Mouse (Mus musculus): Measurements from ENCODE around the gene Heatr5a. TPM values are rescaled to one million over a fixed set of nuclear protein-coding genes. Genes with fewer than 3 reads are reported as not detected.

The Heatr5a gene
- polyA plus RNA-seq, 1 experiment from 2014 or later: 7.1 TPM

DNA sequence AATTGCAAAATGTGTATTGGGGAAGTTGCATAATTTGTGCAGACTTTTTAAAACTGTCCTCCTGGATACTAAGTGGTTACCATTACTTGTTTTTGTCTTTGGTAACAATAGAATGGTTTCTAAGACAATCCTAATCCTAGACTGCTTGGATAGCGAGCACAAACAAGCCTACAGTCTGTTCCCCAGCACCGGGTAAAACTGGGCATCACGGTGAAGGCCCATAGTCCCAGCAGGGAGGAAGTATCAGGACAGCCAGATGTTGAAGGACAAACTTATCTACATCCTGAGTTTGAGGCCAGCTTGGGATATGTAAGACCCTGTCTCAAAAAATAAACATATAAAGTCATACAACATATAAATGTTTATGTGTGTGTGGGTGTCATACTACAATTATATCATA, 135.9 kb downstream of the Heatr5a start:
- H3K4me3 ChIP-seq (ENCODE audit: low read depth, low read length): no peak overlapping the region
- H3K4me1 ChIP-seq (ENCODE audit: control insufficient read depth, insufficient read depth, low read length): peaks cover 5% of the 10 kb centered on the region; the same call in 1 of the 2 replicates
- 55% methylated on average over 3 of the region's 3 CpGs for WGBS
- no peak overlapping the region for H3K4me2 ChIP-seq (ENCODE audit: low read length)
- H3K27me3 ChIP-seq (ENCODE audit: control insufficient read depth, insufficient read depth, low read depth, low read length): no peaks in the 10 kb centered on the region
- no peaks in the 10 kb centered on the region for H3K36me3 ChIP-seq (ENCODE audit: control insufficient read depth, insufficient read depth, low read length)
- ATAC-seq: no peak
- no peaks in the 10 kb centered on the region for H3K9me3 ChIP-seq (replicated peaks; ENCODE audit: control insufficient read depth, low read length, poor library complexity, severe bottlenecking)
- H3K9ac ChIP-seq (ENCODE audit: low read depth, low read length): no peak overlapping the region
- no peak overlapping the region for H3K27ac ChIP-seq (ENCODE audit: low read length)

DNA sequence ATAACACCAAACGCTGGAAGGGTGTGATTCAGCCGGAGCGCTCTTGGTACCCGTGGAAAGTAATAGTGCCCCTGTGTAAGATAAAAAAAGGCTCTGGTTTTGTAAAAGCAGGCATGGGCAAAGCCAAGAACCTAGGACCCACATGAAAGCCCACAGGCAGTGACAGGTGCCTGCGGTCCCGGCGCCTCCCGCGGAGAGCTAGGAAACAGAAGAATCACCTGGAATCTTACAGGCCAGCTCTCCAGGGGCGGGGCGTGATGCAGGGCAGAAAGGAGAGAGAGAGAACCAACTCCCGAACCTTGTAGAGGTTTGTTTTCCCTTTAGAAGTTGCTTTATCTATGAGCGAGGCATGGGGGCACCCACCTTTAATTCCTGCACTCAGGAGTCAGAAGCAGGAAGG, 139.2 kb downstream of the Heatr5a start:
- WGBS: 81% methylated on average over 13 of the region's 13 CpGs
- Histone ChIP-seq H3K4me3 (ENCODE audit: low read depth, low read length) (no peak overlapping the region), H3K27me3 (ENCODE audit: control insufficient read depth, insufficient read depth, low read depth, low read length) (no peaks in the 10 kb centered on the region), H3K9me3 (replicated peaks; ENCODE audit: control insufficient read depth, low read length, poor library complexity, severe bottlenecking) (no peaks in the 10 kb centered on the region), H3K4me1 (ENCODE audit: control insufficient read depth, insufficient read depth, low read length) (peaks cover 21% of the 10 kb centered on the region), H3K36me3 (ENCODE audit: control insufficient read depth, insufficient read depth, low read length) (no peaks in the 10 kb centered on the region), H3K4me2 (ENCODE audit: low read length) (no peak overlapping the region), H3K27ac (ENCODE audit: low read length) (no peak overlapping the region), H3K9ac (ENCODE audit: low read depth, low read length) (no peak overlapping the region)
- no peak for ATAC-seq

GRCm38 (mm10) chr12:51831296-51831695, 139.8 kb downstream of the Heatr5a start:
- 95% methylated on average over 3 of the region's 3 CpGs for WGBS
- no peak for ATAC-seq
- Histone ChIP-seq H3K9ac (ENCODE audit: low read depth, low read length) (no peak overlapping the region), H3K36me3 (ENCODE audit: control insufficient read depth, insufficient read depth, low read length) (no peaks in the 10 kb centered on the region), H3K27ac (ENCODE audit: low read length) (no peak overlapping the region), H3K4me2 (ENCODE audit: low read length) (no peak overlapping the region), H3K4me1 (ENCODE audit: control insufficient read depth, insufficient read depth, low read length) (peaks cover 21% of the 10 kb centered on the region), H3K4me3 (ENCODE audit: low read depth, low read length) (no peak overlapping the region), H3K9me3 (replicated peaks; ENCODE audit: control insufficient read depth, low read length, poor library complexity, severe bottlenecking) (no peaks in the 10 kb centered on the region), H3K27me3 (ENCODE audit: control insufficient read depth, insufficient read depth, low read depth, low read length) (no peaks in the 10 kb centered on the region)

GRCm38 (mm10) chr12:51830671-51831070, 140.4 kb downstream of the Heatr5a start:
- H3K36me3 ChIP-seq (ENCODE audit: control insufficient read depth, insufficient read depth, low read length): no peaks in the 10 kb centered on the region
- no peak for ATAC-seq
- H3K27me3 ChIP-seq (ENCODE audit: control insufficient read depth, insufficient read depth, low read depth, low read length): no peaks in the 10 kb centered on the region
- H3K27ac ChIP-seq (ENCODE audit: low read length): no peak overlapping the region
- no peaks in the 10 kb centered on the region for H3K9me3 ChIP-seq (replicated peaks; ENCODE audit: control insufficient read depth, low read length, poor library complexity, severe bottlenecking)
- peak overlapping the region; percentile 71 for H3K4me2 ChIP-seq (ENCODE audit: low read length)
- WGBS: 92% methylated on average over 1 of the region's 1 CpGs
- peaks cover 21% of the 10 kb centered on the region for H3K4me1 ChIP-seq (ENCODE audit: control insufficient read depth, insufficient read depth, low read length)
- H3K4me3 ChIP-seq (ENCODE audit: low read depth, low read length): no peak overlapping the region
- H3K9ac ChIP-seq (ENCODE audit: low read depth, low read length): no peak overlapping the region

- H3K36me3 ChIP-seq (ENCODE audit: control insufficient read depth, insufficient read depth, low read length): 0 out of 2 replicates have a peak, but pooled peaks cover 2% of the 10 kb centered on the region
- H3K4me2 ChIP-seq (ENCODE audit: low read length): peak overlapping the region; percentile 71
- WGBS: under 1% methylated on average over 12 of the region's 12 CpGs
- H3K9ac ChIP-seq (ENCODE audit: low read depth, low read length): peak overlapping the region; percentile 100
- H3K4me1 ChIP-seq (ENCODE audit: control insufficient read depth, insufficient read depth, low read length): peaks cover 21% of the 10 kb centered on the region
- no peak; the same call in 1 of the 2 replicates for ATAC-seq
- no peaks in the 10 kb centered on the region for H3K9me3 ChIP-seq (replicated peaks; ENCODE audit: control insufficient read depth, low read length, poor library complexity, severe bottlenecking)
- H3K27me3 ChIP-seq (ENCODE audit: control insufficient read depth, insufficient read depth, low read depth, low read length): no peaks in the 10 kb centered on the region
- peak overlapping the region; percentile 98 for H3K27ac ChIP-seq (ENCODE audit: low read length)
- peak overlapping the region; percentile 96 for H3K4me3 ChIP-seq (ENCODE audit: low read depth, low read length)
Observed at GRCm38 (mm10) chr12:51830077-51830402, 141.1 kb downstream of the Heatr5a start.

- ATAC-seq: peak; percentile 94
- 0% methylated on average over 88 of the region's 114 CpGs for WGBS
- peaks cover 21% of the 10 kb centered on the region for H3K4me1 ChIP-seq (ENCODE audit: control insufficient read depth, insufficient read depth, low read length)
- peak within 1 kb of the TSS; percentile 96 for H3K4me3 ChIP-seq (ENCODE audit: low read depth, low read length)
- H3K36me3 ChIP-seq (ENCODE audit: control insufficient read depth, insufficient read depth, low read length): 0 out of 2 replicates have a peak, but pooled peaks cover 4% of the 10 kb centered on the region
- H3K4me2 ChIP-seq (ENCODE audit: low read length): peak within 1 kb of the TSS; percentile 71
- peak within 1 kb of the TSS; percentile 98 for H3K27ac ChIP-seq (ENCODE audit: low read length)
- no peaks in the 10 kb centered on the region for H3K9me3 ChIP-seq (replicated peaks; ENCODE audit: control insufficient read depth, low read length, poor library complexity, severe bottlenecking)
- peak within 1 kb of the TSS; percentile 100 for H3K9ac ChIP-seq (ENCODE audit: low read depth, low read length)
- H3K27me3 ChIP-seq (ENCODE audit: control insufficient read depth, insufficient read depth, low read depth, low read length): no peaks in the 10 kb centered on the region
Observed at GRCm38 (mm10) chr12:51829290-51830076, 141.6 kb downstream of the Heatr5a start, which contains the start of gene Hectd1. Gene Hectd1 (minus strand): TSS chr12:51829536.

DNA sequence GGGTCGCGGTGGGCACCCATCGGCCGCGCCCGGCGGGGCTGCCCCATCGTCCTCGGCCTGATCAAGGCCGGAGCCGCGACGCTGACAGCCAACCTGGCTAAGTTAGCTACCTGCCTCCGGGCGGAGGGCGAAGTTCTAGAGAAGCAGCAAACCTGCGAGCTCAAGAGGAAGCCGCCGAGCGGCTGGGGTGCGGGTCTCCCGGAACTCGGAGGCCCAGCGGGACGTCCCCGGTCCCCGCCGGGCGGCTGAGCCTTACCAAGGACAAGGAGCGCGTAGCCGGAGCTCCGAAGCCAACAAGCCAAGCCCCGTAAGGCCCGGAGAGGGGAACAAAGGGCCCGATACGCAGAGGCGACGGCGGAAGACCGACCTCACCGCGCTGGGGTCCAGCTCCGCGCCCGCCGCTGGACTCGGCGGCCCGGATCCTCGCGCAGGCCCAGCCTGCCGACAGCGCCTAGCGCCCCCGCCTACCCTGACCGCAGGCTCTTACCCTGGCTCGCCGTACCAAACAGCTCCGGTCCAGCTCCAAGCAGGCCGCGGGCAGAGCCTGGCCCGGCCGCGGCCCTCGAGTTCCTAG, 142.3 kb downstream of the Heatr5a start:
- H3K4me3 ChIP-seq (ENCODE audit: low read depth, low read length): peak overlapping the region; percentile 96
- WGBS: under 1% methylated on average over 63 of the region's 66 CpGs
- H3K9me3 ChIP-seq (replicated peaks; ENCODE audit: control insufficient read depth, low read length, poor library complexity, severe bottlenecking): no peaks in the 10 kb centered on the region
- H3K4me2 ChIP-seq (ENCODE audit: low read length): peak overlapping the region; percentile 71
- ATAC-seq: peak; percentile 21
- H3K36me3 ChIP-seq (ENCODE audit: control insufficient read depth, insufficient read depth, low read length): 0 out of 2 replicates have a peak, but pooled peaks cover 7% of the 10 kb centered on the region
- H3K9ac ChIP-seq (ENCODE audit: low read depth, low read length): peak overlapping the region; percentile 100
- H3K4me1 ChIP-seq (ENCODE audit: control insufficient read depth, insufficient read depth, low read length): peaks cover 21% of the 10 kb centered on the region
- peak overlapping the region; percentile 98 for H3K27ac ChIP-seq (ENCODE audit: low read length)
- no peaks in the 10 kb centered on the region for H3K27me3 ChIP-seq (ENCODE audit: control insufficient read depth, insufficient read depth, low read depth, low read length)

DNA sequence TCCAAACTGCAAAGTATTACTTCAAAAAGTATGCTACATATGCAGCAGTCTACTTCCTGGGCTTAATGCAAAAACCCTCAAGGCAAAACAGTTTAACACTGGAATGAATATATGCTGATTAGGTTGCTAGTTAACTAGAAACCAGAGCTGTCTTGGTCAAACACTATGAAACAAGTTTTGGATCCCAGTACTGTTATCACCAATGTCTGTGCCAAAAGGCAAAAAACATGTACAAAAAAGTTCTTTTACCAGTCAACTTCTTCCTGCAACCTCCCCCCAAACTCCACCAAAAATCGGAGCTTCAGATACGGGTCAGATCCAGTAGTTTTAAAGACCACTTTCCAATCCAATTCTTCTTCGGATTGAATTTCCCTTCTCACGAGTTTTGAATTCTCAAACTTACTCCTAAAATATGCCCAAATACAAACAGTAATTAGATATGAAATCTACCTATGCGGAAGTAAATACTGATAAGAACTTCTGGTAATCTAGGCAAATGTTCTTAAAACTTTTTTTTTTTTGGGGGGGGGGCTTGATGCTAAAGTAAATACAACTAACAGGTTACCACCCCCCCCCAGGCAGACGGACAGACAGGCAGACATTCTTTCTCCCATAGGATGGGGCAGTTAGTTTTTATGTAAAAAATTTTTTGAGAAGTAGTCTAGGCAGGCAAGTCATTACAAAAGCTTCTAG, 143.0 kb downstream of the Heatr5a start:
- no peak for ATAC-seq
- Histone ChIP-seq H3K27ac (ENCODE audit: low read length) (peak overlapping the region; percentile 98), H3K4me3 (ENCODE audit: low read depth, low read length) (peak overlapping the region; percentile 96), H3K9me3 (replicated peaks; ENCODE audit: control insufficient read depth, low read length, poor library complexity, severe bottlenecking) (no peaks in the 10 kb centered on the region), H3K4me1 (ENCODE audit: control insufficient read depth, insufficient read depth, low read length) (peaks cover 21% of the 10 kb centered on the region), H3K27me3 (ENCODE audit: control insufficient read depth, insufficient read depth, low read depth, low read length) (no peaks in the 10 kb centered on the region), H3K9ac (ENCODE audit: low read depth, low read length) (peak overlapping the region; percentile 100), H3K36me3 (ENCODE audit: control insufficient read depth, insufficient read depth, low read length) (0 out of 2 replicates have a peak, but pooled peaks cover 7% of the 10 kb centered on the region), H3K4me2 (ENCODE audit: low read length) (peak overlapping the region; percentile 71)
- WGBS: 29% methylated on average over 6 of the region's 6 CpGs

Measured in midbrain, embryonic 16.5 days (tissue).